Mouse (Mus musculus): Measurements from ENCODE around the gene Hist1h2ao.
"Not testable (repeated sequence)": the region's sequence is repeated elsewhere in the genome, so short reads cannot be mapped to it uniquely, and the experiment has no call there.

- TF ChIP-seq GATA1, TAL1 (IDR thresholded peaks at IDR 0.05; ENCODE audit: low read length): not testable (repeated sequence)
Measured at GRCm38 (mm10) chr13:21831418-21832394, 21.4 kb downstream of the Hist1h2ao start, which contains the start of gene Hist1h4n.

Measured in erythroblast, embryonic 14.5 days (primary cell).